Mouse (Mus musculus) G1E-ER4 (cell line): ENCODE data around the gene Tapbp. TPM values are rescaled to one million over a fixed set of nuclear protein-coding genes. Genes with fewer than 3 reads are reported as not detected.
"Not testable (repeated sequence)": the region's sequence is repeated elsewhere in the genome, so short reads cannot be mapped to it uniquely, and the experiment has no call there.

ENCODE experiments used
- GATA1 ChIP-seq: IDR thresholded peaks from one replicate; pipeline ENCODE4 v1.8.0; 2012; ENCODE audit warnings: low read length, inconsistent platforms
- polyA plus RNA-seq: library from polyadenylated mRNA; stranded (reverse); fragments of >175 nt; gene quantifications from 2 replicates; pipeline ENCODE4 v1.2.3, GENCODE M21; 2012

The Tapbp gene
- 77.2 and 82.0 TPM in 2 replicates for polyA plus RNA-seq

DNA sequence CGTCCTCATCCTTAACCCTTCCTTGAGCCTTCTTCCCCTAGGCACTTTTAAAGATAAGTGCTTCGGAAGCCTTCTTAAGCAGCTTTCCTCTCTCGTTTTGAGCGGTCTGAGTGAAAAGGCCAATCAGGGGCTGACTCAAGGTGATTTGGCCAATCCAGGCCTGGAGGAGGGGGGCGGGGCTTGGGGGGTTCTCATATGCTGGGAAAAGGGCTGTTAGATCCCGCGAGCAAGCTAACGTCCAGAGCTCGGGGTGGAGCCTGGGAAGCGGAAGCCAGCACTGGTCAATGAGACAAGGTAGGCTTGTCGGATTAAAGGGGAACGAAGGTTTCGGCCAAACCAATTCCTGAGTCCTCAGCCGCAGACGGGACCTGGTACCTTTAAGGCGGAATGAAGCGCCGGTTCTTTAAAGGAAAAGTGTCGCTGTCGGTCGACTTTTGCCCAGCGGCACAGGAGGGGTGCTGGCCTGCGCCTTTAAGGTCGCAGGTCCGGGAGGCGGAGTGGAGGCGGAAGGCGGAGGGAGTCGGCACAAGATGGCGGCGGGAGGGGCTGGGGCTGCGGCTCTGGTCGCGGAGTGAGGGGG, at the start of gene Tapbp, which contains the start of gene Zbtb22:
Tapbp (plus strand) TSS at position 229 of the 580 bp plus-strand sequence.
Zbtb22 (plus strand) TSS at position 234 of the 580 bp plus-strand sequence.
- TF ChIP-seq GATA1 = no peak

- not testable (repeated sequence) for TF ChIP-seq GATA1
Measured at GRCm38 (mm10) chr17:33873537-33873936, 42.2 kb upstream of the Tapbp start, which contains the start of gene Gm7029. Gene Gm7029 (plus strand): TSS chr17:33873837.

DNA sequence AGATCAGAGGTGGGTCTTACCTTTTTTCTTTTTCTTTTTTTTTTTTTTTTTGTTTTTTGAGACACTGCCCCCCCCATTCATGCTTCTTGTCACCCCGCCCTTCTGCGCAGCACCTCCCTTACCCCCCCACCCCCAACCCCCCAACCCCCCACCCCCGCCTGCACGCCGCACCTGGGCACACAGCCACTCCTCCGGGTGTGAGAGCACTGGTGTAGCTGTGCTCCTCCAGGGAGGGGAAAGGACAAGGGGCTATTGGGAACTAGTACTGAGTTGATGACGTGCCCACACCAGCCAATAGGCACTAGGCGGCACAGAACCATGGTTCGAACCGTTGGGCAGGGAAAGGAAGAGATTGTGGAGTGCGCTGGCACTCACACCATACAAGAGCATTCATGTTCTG, 41.3 kb upstream of the Tapbp start:
- no peak for TF ChIP-seq GATA1

DNA sequence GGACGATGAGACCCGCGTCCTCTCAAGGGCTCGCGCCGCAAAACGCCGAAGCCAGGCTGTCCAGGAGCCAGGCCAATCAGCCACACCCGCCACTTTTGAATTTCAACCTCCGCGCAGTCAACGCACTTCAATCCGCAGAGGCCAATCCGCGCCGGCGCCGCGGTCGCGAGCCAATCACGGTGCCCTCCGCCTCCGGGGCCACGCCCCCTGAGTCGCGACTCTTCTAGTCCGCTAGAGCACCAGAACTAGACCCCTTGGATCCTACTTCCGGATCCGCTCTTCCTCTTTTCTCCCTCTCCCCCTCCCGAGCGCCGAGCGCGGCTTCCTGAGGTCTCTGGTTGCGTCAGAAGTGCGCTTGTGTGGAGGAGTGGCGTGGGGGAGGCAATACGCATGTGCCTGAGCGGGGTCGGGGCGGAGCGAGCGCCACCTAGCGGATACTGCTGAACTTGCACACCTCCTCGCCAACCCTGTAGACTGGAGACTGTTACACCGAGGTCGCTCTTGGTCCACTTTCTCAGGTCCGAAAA, 25.1 kb upstream of the Tapbp start, which contains the start of gene Kifc1:
Kifc1 (minus strand) TSS at position 129 of the 527 bp plus-strand sequence.
- TF ChIP-seq GATA1 = no peak

- TF ChIP-seq GATA1 = no peak
Measured at GRCm38 (mm10) chr17:33891357-33891756, 24.3 kb upstream of the Tapbp start.

DNA sequence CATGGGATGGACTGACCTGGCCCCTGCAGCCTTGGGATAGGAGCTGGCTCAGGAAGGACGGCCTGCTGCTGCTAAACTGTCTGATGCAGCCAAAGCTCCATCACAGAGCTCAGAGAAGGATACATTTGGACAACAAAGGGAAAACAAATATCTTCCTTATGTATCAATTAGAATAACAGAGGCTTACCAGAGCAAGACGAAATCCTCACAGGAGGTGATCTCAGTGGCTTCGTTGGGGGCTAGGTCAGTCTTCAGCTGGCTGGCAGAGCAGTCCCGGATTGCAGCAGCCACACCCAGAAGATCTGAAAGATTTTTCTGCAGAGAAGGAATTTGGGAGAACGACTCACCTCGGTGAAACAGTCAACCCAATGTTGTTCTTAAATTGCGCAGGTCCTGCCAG, 23.3 kb upstream of the Tapbp start:
- TF ChIP-seq GATA1 = no peak

GRCm38 (mm10) chr17:33897114-33897794, 18.4 kb upstream of the Tapbp start:
- TF ChIP-seq GATA1 = no peak

- no peak for TF ChIP-seq GATA1
Measured at GRCm38 (mm10) chr17:33899642-33900041, 16.1 kb upstream of the Tapbp start.

- TF ChIP-seq GATA1 = no peak
Measured at GRCm38 (mm10) chr17:33900281-33900988, 15.3 kb upstream of the Tapbp start.

DNA sequence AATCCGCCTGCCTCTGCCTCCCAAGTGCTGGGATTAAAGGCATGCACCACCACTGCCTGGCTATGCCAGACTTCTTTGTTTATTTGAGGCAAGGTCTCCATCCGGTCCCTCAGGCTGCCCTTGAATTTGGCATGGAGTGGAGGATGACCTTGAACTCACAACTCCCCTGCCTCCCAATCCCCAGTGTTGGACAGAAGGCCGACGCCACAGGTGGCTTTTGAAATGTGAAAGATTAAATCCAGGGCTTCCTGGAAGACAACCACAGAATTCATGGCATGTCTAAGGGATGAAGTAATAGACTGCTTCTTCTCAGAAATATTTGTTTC, 14.7 kb upstream of the Tapbp start:
- no peak for TF ChIP-seq GATA1

GRCm38 (mm10) chr17:33901653-33902052, 14.0 kb upstream of the Tapbp start:
- no peak for TF ChIP-seq GATA1

DNA sequence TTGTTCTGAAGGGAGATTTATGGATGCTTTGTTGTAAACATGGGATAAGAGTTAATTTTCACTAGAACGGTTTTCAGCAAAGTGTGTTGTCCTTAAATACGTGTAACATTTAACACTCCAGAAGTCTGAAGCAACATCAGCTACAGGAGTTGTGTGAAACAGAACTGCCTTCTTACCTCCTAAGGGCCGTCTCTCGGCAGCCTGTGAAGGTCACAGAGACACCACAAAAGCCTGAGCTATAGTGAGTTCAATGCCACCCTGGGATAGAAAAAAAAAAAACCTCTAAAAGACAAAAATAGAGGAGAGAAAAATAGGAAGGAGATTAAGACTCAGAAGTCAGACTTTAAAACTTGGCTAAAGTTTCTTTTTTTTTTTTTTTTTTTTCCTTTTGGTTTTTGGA, 13.6 kb upstream of the Tapbp start:
- TF ChIP-seq GATA1 = no peak

GRCm38 (mm10) chr17:33902491-33902890, 13.2 kb upstream of the Tapbp start:
- no peak for TF ChIP-seq GATA1

- not testable (repeated sequence) for TF ChIP-seq GATA1
Measured at GRCm38 (mm10) chr17:33904835-33905234, 10.9 kb upstream of the Tapbp start, which contains the start of gene Platr17. Gene Platr17 (plus strand): TSS chr17:33905135.

DNA sequence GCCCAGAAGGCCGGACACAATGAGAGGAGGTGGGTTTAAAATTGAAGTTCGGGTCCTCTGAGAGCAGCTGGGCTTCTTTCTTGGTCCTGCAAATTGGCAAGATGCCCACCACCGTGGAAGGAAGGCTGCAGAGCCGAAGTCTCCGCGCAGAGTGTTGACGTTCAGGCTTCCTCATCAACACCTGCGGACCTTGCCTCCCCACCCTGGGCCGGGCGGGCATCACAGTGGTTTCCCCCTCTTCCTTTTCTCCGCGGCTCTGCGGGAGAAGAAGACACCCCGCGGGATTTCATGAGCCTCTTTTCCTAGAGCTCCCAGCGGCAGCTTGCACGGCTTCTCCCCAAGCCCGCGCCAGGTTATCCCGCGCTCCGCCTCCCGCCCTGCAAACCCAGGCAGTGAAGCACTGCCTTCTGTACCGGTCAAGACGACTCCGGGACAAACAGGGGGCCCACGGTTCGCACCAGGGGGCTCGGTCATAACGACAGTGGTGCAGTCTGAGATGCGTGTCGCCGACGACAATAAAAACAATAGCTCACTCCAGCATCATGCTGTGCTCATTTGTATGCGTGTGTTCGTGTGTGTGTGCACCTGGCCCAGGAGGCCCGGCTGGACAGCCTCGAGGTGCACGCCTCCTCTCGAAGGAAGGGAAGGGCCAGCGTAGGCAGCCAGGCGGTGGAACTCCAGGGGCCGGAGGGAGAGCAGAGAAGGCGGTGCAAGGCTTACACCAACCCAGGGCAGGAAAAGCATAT, 7.2 kb upstream of the Tapbp start:
- no peak for TF ChIP-seq GATA1
